Mouse (Mus musculus) left cerebral cortex, adult 8-10 months (tissue): ENCODE results near the gene Hpgd. TPM values are rescaled to one million over a fixed set of nuclear protein-coding genes. Genes with fewer than 3 reads are reported as not detected.

Experiments
- DNase-seq, 2 experiments: peaks; one replicate each; pipeline ENCODE4 v3.0.0; 2022; ENCODE audit warnings: low spot score in 2 of 2
- total RNA-seq, 4 experiments: library from RNA; stranded (reverse); gene quantifications; 2 replicates each; pipeline ENCODE4 v1.2.4; 2022

Gene Hpgd
- total RNA-seq, 4 experiments from 2014 or later: 2.6 to 6.5 (median 4.9) TPM

GRCm38 (mm10) chr8:56323276-56323675, 28.9 kb downstream of the Hpgd start:
- no peak for DNase-seq

- no peak for DNase-seq
Measured at GRCm38 (mm10) chr8:56327709-56328108, 33.3 kb downstream of the Hpgd start.

- DNase-seq: no peak
Measured at GRCm38 (mm10) chr8:56328130-56328542, 33.8 kb downstream of the Hpgd start.

- no peak for DNase-seq
Measured at GRCm38 (mm10) chr8:56335390-56336000, 41.1 kb downstream of the Hpgd start.

GRCm38 (mm10) chr8:56336771-56337170, 42.4 kb downstream of the Hpgd start:
- DNase-seq: no peak

GRCm38 (mm10) chr8:56343505-56343904, 49.1 kb downstream of the Hpgd start:
- no peak for DNase-seq

- DNase-seq: no peak
Measured at GRCm38 (mm10) chr8:56343940-56344339, 49.6 kb downstream of the Hpgd start.

GRCm38 (mm10) chr8:56344359-56344758, 50.0 kb downstream of the Hpgd start:
- DNase-seq: no peak

GRCm38 (mm10) chr8:56345641-56346420, 51.4 kb downstream of the Hpgd start:
- no peak for DNase-seq

- no peak for DNase-seq
Measured at GRCm38 (mm10) chr8:56363180-56363579, 68.8 kb downstream of the Hpgd start.
